Mouse (Mus musculus) fat pad, adult 2 months (tissue): Measurements from ENCODE around the gene Htr6.

Experiments
- DNase-seq: peaks from one replicate; pipeline ENCODE4 v3.0.0-alpha.2; 2011; ENCODE audit warnings: low read depth, low spot score; ENCODE audit errors: extremely low read depth

Htr6 gene

DNA sequence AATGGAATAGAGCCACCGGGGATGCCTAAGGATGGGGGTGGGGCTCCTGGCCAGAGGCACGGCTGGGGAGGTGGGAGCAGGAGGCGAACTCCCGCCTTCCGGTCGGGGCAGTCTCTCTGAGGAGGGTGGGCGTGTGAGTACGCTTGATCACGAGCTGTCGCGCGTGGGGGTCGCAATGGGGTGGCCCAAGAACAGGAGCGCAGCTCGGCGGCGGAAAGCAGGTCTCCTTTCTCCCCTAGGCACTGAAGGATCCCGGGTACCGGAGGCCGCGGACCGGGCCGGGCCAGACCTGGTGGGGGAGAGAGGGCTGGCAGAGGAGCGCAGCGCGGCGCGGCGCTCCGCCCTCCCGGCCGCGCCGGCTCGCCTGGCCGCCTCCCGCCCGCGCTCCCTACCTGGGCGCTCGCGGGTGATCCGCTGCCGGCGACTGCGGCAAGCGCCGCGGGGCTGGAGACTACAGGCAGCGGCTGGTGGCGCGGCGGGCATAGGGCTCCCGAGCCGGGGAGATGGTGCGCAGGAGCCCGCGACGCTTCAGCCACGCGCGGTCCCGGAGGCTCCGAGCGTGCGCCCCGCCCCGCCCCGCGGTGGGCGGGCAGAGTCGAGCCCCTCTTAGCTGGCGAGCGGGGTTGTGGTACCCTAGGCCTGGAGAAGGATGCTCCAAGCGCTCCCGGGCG is at the start of gene Htr6:
Gene Htr6, minus strand, starts transcription at position 530 of the 671 bp plus-strand sequence.
- no peak for DNase-seq

DNA sequence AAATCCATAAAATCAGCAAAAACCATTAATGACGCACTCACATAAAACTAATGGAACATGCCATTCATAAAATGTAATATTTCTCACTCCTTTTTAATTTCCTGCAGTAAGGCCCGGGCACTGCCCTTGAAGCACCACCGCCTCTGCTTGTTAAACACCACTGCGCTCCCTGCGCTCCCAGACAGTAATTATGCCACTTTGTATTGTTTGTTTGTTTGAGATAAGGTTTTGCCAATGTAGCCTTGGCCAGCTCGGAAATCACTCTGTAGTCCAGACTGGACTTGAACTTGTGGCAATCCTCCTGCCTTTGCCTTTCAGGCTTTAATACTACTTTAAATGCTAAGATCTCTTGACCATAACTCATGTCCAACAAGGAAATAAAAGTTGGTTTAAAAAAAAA is 49.6 kb upstream of the Htr6 start:
- DNase-seq = no peak

DNA sequence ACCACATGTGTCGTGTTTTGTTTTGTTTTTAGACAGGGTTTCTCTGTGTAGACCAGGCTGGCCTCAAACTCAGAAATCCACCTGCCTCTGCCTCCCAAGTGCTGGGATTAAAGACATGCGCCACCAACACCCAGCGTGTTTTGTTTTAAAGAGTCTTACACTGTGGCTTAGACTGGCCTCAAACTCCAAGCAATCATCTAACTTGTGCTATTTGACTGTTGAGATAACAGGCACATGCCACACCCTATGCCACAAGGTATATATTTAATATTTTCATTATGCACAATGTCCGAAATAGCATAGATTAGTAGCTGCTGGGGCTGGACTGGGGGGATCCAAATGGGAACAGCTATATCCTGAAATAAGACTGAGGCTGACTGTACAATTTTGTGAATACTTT is 47.2 kb upstream of the Htr6 start:
- DNase-seq = no peak

- no peak for DNase-seq
Measured at GRCm38 (mm10) chr4:139120998-139121397, 45.6 kb upstream of the Htr6 start.

GRCm38 (mm10) chr4:139120281-139120814 is 45.0 kb upstream of the Htr6 start:
- no peak for DNase-seq

DNA sequence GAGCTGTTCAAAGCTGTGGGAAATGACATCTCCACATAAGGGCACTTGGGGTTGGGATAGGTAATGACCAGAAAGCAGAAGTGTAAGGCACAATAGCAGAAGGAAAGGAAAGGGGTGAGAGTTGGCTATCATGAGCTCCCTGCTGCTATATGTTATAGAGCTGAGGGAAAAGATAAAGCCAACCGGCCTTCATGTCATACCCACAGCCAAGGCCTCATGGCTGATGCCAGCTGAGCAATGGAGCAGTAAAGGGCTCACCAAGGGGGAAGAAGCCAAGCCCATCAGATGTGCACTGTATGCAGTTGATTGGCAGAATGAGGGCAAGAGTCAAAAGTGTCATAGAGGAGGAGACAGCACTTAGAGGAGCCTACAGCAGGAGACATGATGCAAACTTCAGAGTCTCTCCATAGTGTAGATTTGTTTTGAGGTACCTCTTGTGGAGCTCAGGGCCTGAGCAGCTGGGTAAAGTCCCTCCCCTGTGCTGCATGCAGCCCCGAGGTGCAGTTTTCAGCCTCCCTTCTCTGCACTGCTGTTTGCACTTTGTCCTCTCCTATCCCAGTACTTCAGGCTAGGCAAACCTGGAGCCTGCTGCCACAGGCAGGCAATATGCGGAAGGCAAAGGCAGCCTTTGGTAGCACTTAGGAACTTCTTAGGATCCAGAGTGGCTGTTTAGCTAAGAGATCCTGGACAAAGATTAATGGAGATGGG is 41.1 kb upstream of the Htr6 start:
- DNase-seq = no peak

DNA sequence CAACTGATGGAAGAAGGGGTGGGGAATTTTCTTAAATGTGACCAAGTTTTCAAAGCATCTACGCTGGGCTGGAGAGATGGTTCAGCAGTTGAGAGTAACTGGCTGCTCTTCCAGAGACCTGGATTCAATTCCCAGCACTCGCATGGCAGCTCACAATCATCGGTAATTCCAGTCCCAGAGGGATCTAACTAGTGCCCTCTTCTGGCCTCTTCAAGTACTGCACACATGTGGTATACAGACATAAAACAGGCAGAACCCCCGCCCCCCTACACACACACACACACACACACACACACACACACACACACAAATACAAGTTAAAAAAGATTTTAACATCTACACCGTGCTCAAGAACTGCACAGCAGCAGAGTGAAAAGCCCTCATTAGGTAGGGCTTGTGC is 40.4 kb upstream of the Htr6 start:
- DNase-seq = no peak

DNA sequence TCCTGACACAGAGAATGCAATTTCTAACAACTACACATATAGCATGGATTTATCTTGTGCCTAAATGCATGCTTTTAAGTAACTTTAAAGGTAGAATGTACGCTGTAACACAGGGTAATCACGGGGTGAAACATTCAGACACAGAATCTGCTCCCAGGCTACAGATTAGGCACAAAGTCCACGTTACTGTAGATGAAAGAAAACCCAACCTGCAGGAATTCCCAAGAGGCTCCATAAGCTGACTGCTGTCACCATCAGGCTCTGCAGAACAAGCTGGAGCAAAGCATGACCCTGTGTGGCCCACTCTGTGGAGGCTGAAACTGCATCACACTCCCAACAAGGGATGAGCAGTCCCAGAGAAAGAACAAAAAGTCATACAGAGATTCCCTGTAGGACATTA is 37.1 kb upstream of the Htr6 start:
- DNase-seq = no peak

- no peak for DNase-seq
Measured at GRCm38 (mm10) chr4:139111421-139111820, 36.1 kb upstream of the Htr6 start.

- DNase-seq = no peak
Measured at GRCm38 (mm10) chr4:139110858-139111257, 35.5 kb upstream of the Htr6 start.

GRCm38 (mm10) chr4:139105453-139105852 is 30.1 kb upstream of the Htr6 start:
- no peak for DNase-seq

- DNase-seq = no peak
Measured at GRCm38 (mm10) chr4:139101546-139101945, 26.2 kb upstream of the Htr6 start.

DNA sequence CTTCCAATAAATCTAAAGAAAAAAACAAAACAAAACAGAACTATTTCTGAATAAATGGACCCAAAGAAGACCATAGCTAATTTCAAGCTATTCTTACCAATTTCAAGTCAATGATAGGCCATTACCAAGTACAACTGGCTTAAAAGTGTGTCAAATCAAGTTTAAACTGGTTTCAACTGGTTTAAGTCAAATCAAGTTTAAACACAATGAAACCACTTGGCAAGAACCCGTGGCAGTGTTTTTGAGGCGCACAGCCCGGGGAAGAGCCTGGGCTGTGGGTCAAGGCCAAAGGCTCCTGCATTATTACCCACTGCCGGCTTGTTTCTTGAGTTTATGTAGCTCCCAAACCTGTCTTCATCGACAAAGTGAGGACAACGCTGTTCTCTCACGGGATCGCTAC is 25.0 kb upstream of the Htr6 start:
- DNase-seq = no peak

- no peak for DNase-seq
Measured at GRCm38 (mm10) chr4:139096201-139096600, 20.8 kb upstream of the Htr6 start.

DNA sequence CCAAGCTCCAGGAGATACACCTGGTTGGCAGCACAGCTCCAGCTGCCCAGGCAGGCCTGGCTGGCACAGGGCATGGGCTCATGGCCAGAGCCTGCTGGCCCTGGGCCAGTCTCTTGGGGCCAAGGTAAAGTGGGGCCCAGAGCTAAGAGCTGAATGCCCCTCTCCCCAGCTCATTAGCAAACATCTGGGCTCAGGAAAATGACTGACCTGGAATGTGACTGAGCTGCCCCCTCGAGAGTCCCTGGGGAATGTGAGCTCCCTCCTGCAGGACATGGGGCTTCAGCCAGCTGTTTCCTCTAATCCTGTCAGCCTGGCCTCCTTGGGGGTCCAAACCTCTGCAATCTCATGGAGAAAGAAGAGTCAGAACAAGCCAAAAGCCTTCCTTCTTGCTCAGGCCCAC is 20.0 kb upstream of the Htr6 start:
- DNase-seq = no peak

GRCm38 (mm10) chr4:139093196-139093530 is 17.8 kb upstream of the Htr6 start:
- no peak for DNase-seq

GRCm38 (mm10) chr4:139092356-139093195 is 17.2 kb upstream of the Htr6 start, which contains the start of gene Nbl1:
Gene Nbl1 (minus strand): TSS chr4:139092993.
- DNase-seq = no peak

DNA sequence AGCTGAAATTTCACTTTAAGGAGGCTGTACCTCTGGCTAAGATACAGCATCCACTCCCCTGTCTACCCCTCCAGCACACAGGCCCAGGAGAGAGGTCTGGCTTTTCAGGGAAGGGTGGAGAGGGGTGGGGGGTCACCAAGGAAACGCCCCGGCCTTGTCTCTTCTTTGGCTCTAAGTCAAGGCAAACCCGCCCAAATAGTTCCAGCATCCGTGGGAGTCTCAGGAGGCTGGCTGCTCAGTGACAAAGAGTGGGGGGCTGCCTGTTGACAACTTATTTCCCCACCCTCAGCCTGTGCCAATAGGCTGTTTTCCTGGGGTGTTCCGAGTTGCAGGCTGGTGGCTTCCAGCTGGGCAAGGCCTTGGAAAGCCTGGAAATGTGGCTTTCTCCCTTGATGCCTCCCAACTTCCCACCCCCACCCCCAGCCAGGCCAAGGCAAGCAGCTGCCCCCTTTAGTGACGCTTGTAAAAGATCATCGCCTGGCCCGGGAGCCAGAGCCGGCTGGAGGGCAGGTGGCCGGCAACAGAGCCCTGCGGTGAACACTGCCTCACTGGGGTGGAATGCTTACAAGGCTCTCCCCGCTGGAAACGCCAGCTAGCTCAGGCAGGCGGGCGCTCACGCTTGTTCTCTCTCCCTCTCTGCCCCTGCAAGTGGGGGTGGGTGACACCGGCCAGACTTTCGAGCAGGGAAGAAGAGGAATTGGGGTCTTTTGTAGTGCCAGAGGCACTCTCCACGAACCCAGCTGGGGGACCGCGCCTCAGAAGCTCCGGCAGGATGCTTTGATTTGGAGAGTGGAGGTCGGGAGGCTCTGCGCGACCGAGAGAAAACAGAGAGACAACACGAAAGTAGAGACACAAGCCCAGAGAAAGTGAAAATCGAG is 16.3 kb upstream of the Htr6 start:
- DNase-seq = no peak

DNA sequence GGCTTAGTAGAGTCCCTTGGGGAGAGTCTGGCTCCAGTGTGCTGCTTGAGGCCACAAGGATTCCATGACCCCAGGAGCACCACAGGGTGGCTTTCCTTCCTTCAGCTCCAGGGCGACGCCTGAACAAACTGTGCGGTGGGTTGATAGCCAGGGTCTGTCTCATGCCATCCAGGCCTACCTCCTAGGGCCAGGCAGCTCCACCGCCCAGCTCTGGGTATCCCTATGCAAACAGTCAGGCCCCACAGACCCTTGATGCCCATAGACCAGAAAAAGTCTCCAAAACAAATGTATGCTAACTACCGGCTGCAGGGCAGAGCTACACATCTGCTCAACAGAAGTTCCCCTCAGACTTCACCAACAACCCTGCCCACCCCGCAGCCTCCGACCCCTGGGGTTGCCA is 15.7 kb upstream of the Htr6 start:
- no peak for DNase-seq

DNA sequence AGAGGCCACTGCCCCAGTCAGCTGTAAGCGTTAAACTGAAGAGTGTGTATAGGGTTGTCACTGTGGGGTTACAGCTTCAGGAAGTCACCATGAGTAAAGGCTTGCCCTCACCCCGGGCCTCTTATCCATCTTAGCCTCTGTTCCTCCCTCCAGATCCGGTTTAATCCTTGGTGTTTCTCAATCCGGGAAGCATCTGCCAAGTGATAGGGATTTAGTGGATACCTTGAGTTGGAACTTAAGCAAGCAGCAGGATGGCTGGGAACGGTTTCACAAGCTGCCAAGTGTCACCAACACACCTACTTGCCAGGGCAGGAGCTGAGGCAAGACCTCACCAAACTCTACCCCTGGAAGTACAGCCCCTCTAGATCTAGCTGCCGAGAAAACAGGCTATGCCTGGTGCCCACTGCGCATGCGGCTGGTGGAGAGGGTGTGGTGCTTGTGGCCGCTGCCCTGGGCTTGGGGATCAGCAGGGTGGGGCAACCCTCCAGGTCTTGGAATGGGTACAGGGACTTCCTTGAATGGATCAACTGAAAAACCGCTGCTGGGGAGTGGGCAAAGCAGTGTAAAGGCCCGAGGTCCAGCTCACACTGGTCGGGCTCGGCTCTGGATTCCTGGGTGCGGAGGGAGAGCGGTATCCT is 15.1 kb upstream of the Htr6 start:
- peak; percentile 100 for DNase-seq
